Comparison of ENCODE assay signal across 8 mouse cellular contexts in the genomic region with DNA sequence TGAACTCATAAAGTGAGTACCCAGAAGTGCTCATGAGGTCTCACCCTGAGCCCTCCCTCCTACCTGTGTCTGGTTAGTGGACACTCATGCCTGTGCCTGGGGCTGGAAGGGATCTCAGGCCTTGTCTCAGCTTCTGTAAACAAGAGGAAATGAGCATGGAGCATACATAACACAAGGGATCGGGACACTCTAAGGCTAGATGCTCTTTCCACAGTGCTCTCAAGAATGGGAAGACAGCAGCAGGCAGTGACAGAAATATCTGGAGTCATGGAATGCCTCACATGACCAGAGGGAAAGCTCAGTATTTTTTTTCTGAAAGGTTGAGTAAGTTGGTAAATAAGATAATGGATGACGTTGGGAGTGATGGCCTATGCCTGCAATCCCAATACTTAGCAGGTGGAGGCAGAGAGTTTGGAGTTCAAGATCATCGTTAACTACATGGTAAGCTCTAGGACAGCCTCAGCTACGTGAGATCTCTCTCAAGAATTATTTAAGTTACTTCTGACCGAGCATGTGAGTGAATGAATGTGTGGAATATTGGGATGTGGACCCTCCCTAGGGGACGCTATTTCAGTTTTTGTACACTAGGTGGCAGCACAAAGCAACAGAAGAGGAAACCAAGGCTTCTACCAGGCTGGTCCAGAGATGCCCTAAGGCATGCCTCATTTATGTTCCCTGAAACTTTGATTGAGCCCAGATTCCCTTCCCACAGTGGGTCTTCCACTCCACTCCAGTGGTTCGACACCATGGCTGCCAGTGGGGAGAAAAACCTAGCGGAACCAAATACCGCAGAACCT. TPM values are rescaled to one million over a fixed set of nuclear protein-coding genes. Genes with fewer than 3 reads are reported as not detected.
DNase-seq lines count a peak whose midpoint lies in the region; ATAC-seq and TF ChIP-seq lines count a peak whose summit lies in the region.

No protein-coding gene starts in this region.

- H3K4me2 ChIP-seq in forebrain, embryonic 12.5 days = no peak overlapping the region
- H3K4me2 ChIP-seq in neural tube, embryonic 15.5 days = no peak overlapping the region

- H3K9ac ChIP-seq in forebrain, embryonic 12.5 days = no peak overlapping the region
- no peak overlapping the region for H3K9ac ChIP-seq in neural tube, embryonic 15.5 days (replicated peaks)

- DNase-seq in frontal cortex, postnatal 14 days (ENCODE audit: low spot score in 2 of 2) = no peak
- DNase-seq in 3T3-L1 (ENCODE audit: low read depth, low spot score) = peak; percentile 80
- peak; percentile 49 for DNase-seq in limb, embryonic 10.5 days (ENCODE audit: low spot score)
- no peak for DNase-seq in left cerebral cortex, adult 9 months (ENCODE audit: low spot score in 2 of 2)

- 30% methylated on average over 9 of the region's 9 CpGs for WGBS in forebrain, embryonic 12.5 days
- 32% methylated on average over 9 of the region's 9 CpGs for WGBS in limb, embryonic 10.5 days
- 27% methylated on average over 9 of the region's 9 CpGs for WGBS in neural tube, embryonic 15.5 days

- peak; percentile 44 for TF ChIP-seq CTCF in bone marrow macrophage, adult 2 months (IDR thresholded peaks at IDR 0.05; ENCODE audit: low read depth, low read length)

- peaks cover 54% of the 10 kb centered on the region for H3K27me3 ChIP-seq in forebrain, embryonic 12.5 days
- peaks cover 68% of the 10 kb centered on the region for H3K27me3 ChIP-seq in limb, embryonic 10.5 days (ENCODE audit: low read depth, poor library complexity, severe bottlenecking)
- no peaks in the 10 kb centered on the region for H3K27me3 ChIP-seq in neural tube, embryonic 15.5 days (replicated peaks)

- peak; percentile 76 for ATAC-seq in frontal cortex, adult (ENCODE audit: low TSS enrichment)
- peak; percentile 68 for ATAC-seq in forebrain, embryonic 12.5 days (ENCODE audit: low FRiP score)
- ATAC-seq in neural tube, embryonic 15.5 days (ENCODE audit: low FRiP score) = peak; percentile 65; the same call in 1 of the 2 replicates

- TF ChIP-seq POLR2A in bone marrow macrophage, adult 2 months (IDR thresholded peaks at IDR 0.05; ENCODE audit: borderline replicate concordance, low read depth, low read length) = no peak

- H3K36me3 ChIP-seq in forebrain, embryonic 12.5 days (replicated peaks) = no peaks in the 10 kb centered on the region
- no peaks in the 10 kb centered on the region for H3K36me3 ChIP-seq in limb, embryonic 10.5 days
- no peaks in the 10 kb centered on the region for H3K36me3 ChIP-seq in neural tube, embryonic 15.5 days

- no peak overlapping the region for H3K4me3 ChIP-seq in bone marrow macrophage, adult 2 months (ENCODE audit: insufficient read depth, low read length)
- H3K4me3 ChIP-seq in forebrain, embryonic 12.5 days (replicated peaks) = no peak overlapping the region
- H3K4me3 ChIP-seq in limb, embryonic 10.5 days = no peak overlapping the region
- H3K4me3 ChIP-seq in neural tube, embryonic 15.5 days (replicated peaks) = no peak overlapping the region

- no peaks in the 10 kb centered on the region; the same call in 1 of the 2 replicates for H3K4me1 ChIP-seq in bone marrow macrophage, adult 2 months (ENCODE audit: control insufficient read depth, insufficient read depth, low read length)
- H3K4me1 ChIP-seq in forebrain, embryonic 12.5 days = peaks cover 14% of the 10 kb centered on the region
- H3K4me1 ChIP-seq in limb, embryonic 10.5 days = no peaks in the 10 kb centered on the region
- 0 out of 2 replicates have a peak, but pooled peaks cover 2% of the 10 kb centered on the region for H3K4me1 ChIP-seq in neural tube, embryonic 15.5 days

- H3K9me3 ChIP-seq in forebrain, embryonic 12.5 days = no peaks in the 10 kb centered on the region
- no peaks in the 10 kb centered on the region for H3K9me3 ChIP-seq in limb, embryonic 10.5 days (replicated peaks)
- no peaks in the 10 kb centered on the region for H3K9me3 ChIP-seq in neural tube, embryonic 15.5 days (replicated peaks)

- H3K27ac ChIP-seq in bone marrow macrophage, adult 2 months (ENCODE audit: insufficient read depth, low read depth, low read length) = no peak overlapping the region
- no peak overlapping the region for H3K27ac ChIP-seq in forebrain, embryonic 12.5 days
- H3K27ac ChIP-seq in limb, embryonic 10.5 days = no peak overlapping the region
- peak overlapping the region; percentile 18; the same call in 1 of the 2 replicates for H3K27ac ChIP-seq in neural tube, embryonic 15.5 days (replicated peaks)

RNA-seq across cellular contexts. Expression of a gene that starts 49.8 kb away (rescaled TPM):
- 84.5 and 98.1 TPM in 2 replicates for polyA plus RNA-seq in bone marrow macrophage, adult 2 months (2012; ENCODE audit: insufficient read depth, insufficient read length, missing spikeins)
- polyA plus RNA-seq in forebrain, embryonic 12.5 days (2016; fragmentation: Nextera tagmentation; extraction: Ambion mirVana) = 17.7 and 20.3 TPM in 2 replicates
- 12.3 and 14.0 TPM in 2 replicates for polyA plus RNA-seq in limb, embryonic 10.5 days (2016; fragmentation: Nextera tagmentation; extraction: Ambion mirVana)
- polyA plus RNA-seq in neural tube, embryonic 15.5 days (2015; fragmentation: Nextera tagmentation; extraction: Ambion mirVana) = 14.3 and 20.3 TPM in 2 replicates

Comparison
In these comparisons a context has a peak if more than half of its experiments do, and no peak if none do; other contexts are left out.
1. DNase-seq: peak in 3T3-L1 (single experiment) and limb, embryonic 10.5 days (single experiment); none in frontal cortex, postnatal 14 days (0 of 2) and left cerebral cortex, adult 9 months (0 of 2).
2. Peak in every context shown above with its lines, with median percentiles within 50 percentile points of each other: ATAC-seq.